Mouse (Mus musculus) liver, embryonic 15.5 days (tissue): ENCODE data around the gene Upk3bl. TPM values are rescaled to one million over a fixed set of nuclear protein-coding genes. Genes with fewer than 3 reads are reported as not detected.
A peak's percentile ranks its signal among the peaks of the same experiment; 100 is the strongest.
"Not testable (repeated sequence)": the region's sequence is repeated elsewhere in the genome, so short reads cannot be mapped to it uniquely, and the experiment has no call there.

Experiments
- ATAC-seq: fragments of 200-750 bp; cut with Nextera tagmentation; 2 replicates; pipeline ENCODE4 v1.8.0; 2017; ENCODE audit warnings: moderate number of reproducible peaks, mild to moderate bottlenecking, moderate library complexity; ENCODE audit not compliant: insufficient read depth
- H3K27ac ChIP-seq: fragments of 300-500 bp; sonication (generic); replicated peaks from 2 replicates; pipeline ENCODE4 v1.5.1; 2015; ENCODE audit warnings: mild to moderate bottlenecking, inconsistent platforms
- H3K27me3 ChIP-seq: fragments of 300-500 bp; sonication (generic); 2 replicates; pipeline ENCODE4 v1.6.1; 2015; ENCODE audit warnings: mild to moderate bottlenecking, inconsistent platforms
- H3K36me3 ChIP-seq: fragments of 300-500 bp; sonication (generic); replicated peaks from 2 replicates; pipeline ENCODE4 v1.6.1; 2015; ENCODE audit warnings: moderate library complexity, mild to moderate bottlenecking, inconsistent platforms
- H3K4me1 ChIP-seq: fragments of 300-500 bp; sonication (generic); replicated peaks from 2 replicates; pipeline ENCODE4 v1.6.1; 2015; ENCODE audit warnings: inconsistent platforms
- H3K4me2 ChIP-seq: fragments of 300-500 bp; sonication (generic); 2 replicates; pipeline ENCODE4 v1.6.1; 2015; ENCODE audit warnings: moderate library complexity, mild to moderate bottlenecking, inconsistent platforms
- H3K4me3 ChIP-seq: fragments of 300-500 bp; sonication (generic); replicated peaks from 2 replicates; pipeline ENCODE4 v1.5.1; 2015; ENCODE audit warnings: mild to moderate bottlenecking, inconsistent platforms
- H3K9ac ChIP-seq: fragments of 300-500 bp; sonication (generic); 2 replicates; pipeline ENCODE4 v1.6.1; 2015; ENCODE audit warnings: moderate library complexity, mild to moderate bottlenecking, inconsistent platforms
- H3K9me3 ChIP-seq: fragments of 300-500 bp; sonication (generic); replicated peaks from 2 replicates; pipeline ENCODE4 v1.6.1; 2016; ENCODE audit warnings: inconsistent platforms
- WGBS: fragments of 180-500 bp; shearing (Covaris S2); methylation state at CpG from one replicate; pipeline ENCODE4 v1.1.7; 2015; ENCODE audit warnings: mixed read lengths; ENCODE audit not compliant: insufficient replicate concordance; 5-methylcytosine and 5-hydroxymethylcytosine counted together
- polyA plus RNA-seq: library from polyadenylated mRNA; unstranded; fragments of >200 nt; fragmentation: Nextera tagmentation; extraction: Ambion mirVana; gene quantifications from 2 replicates; pipeline ENCODE4 v1.2.1, GENCODE M21; 2015

The Upk3bl gene
- polyA plus RNA-seq, 1 experiment from 2014 or later = 0.08 TPM

GRCm38 (mm10) chr5:136088821-136089575 is 34.7 kb downstream of the Upk3bl start:
- Histone ChIP-seq H3K4me3 (no peak overlapping the region), H3K36me3 (no peaks in the 10 kb centered on the region), H3K9me3 (no peaks in the 10 kb centered on the region), H3K27me3 (peaks cover 36% of the 10 kb centered on the region), H3K27ac (no peak overlapping the region), H3K4me1 (peaks cover 20% of the 10 kb centered on the region), H3K4me2 (no peak overlapping the region), H3K9ac (no peak overlapping the region)
- WGBS = 22% methylated on average over 14 of the region's 14 CpGs
- no peak for ATAC-seq

GRCm38 (mm10) chr5:136091927-136092326 is 37.6 kb downstream of the Upk3bl start:
- ATAC-seq = no peak
- no peak overlapping the region for H3K9ac ChIP-seq
- H3K27ac ChIP-seq = no peak overlapping the region
- no peaks in the 10 kb centered on the region for H3K9me3 ChIP-seq
- no peak overlapping the region for H3K4me3 ChIP-seq
- H3K4me1 ChIP-seq = peaks cover 7% of the 10 kb centered on the region
- H3K36me3 ChIP-seq = no peaks in the 10 kb centered on the region
- WGBS = 40% methylated on average over 5 of the region's 5 CpGs
- no peak overlapping the region for H3K4me2 ChIP-seq
- peaks cover 12% of the 10 kb centered on the region; the same call in 1 of the 2 replicates for H3K27me3 ChIP-seq

- Histone ChIP-seq H3K27me3 (0 out of 2 replicates have a peak, but pooled peaks cover 4% of the 10 kb centered on the region), H3K9ac (no peak overlapping the region), H3K4me2 (no peak overlapping the region), H3K4me3 (no peak overlapping the region), H3K36me3 (no peaks in the 10 kb centered on the region), H3K4me1 (no peaks in the 10 kb centered on the region), H3K27ac (no peak overlapping the region), H3K9me3 (no peaks in the 10 kb centered on the region)
- ATAC-seq = no peak
- WGBS = 25% methylated on average over 8 of the region's 8 CpGs
These were observed 40.1 kb downstream of the Upk3bl start for GRCm38 (mm10) chr5:136094249-136095010.

- no peaks in the 10 kb centered on the region for H3K9me3 ChIP-seq
- H3K27me3 ChIP-seq = 0 out of 2 replicates have a peak, but pooled peaks cover 4% of the 10 kb centered on the region
- no peak overlapping the region for H3K4me2 ChIP-seq
- H3K27ac ChIP-seq = no peak overlapping the region
- WGBS = 48% methylated on average over 7 of the region's 7 CpGs
- H3K4me3 ChIP-seq = no peak overlapping the region
- ATAC-seq = no peak
- no peaks in the 10 kb centered on the region for H3K4me1 ChIP-seq
- no peaks in the 10 kb centered on the region for H3K36me3 ChIP-seq
- no peak overlapping the region for H3K9ac ChIP-seq
These were observed 40.8 kb downstream of the Upk3bl start for GRCm38 (mm10) chr5:136095089-136095488.

DNA sequence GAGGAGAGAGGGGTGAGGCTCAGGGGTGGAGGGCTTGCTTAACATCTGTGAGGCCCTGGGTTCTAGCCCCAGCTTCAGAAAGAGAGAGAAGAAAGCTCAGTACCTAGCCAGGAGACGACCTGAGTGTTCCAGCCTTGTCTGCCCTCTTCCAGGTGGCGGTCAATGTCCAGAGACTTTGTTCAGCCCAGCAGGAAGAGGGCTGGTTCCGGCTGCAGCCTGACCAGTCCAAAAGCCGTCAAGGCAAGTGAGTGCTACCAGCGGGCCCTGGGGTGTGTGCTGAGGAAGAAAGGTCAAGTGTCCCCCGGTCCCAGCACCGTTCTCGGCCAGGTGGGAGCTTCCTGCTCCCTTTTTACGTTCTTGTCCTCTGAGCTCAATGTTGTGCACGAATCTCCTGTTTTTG is 44.2 kb downstream of the Upk3bl start:
- Histone ChIP-seq H3K27ac (no peak overlapping the region), H3K4me3 (no peak overlapping the region), H3K4me2 (no peak overlapping the region), H3K9ac (no peak overlapping the region), H3K4me1 (peaks cover 10% of the 10 kb centered on the region), H3K27me3 (peaks cover 5% of the 10 kb centered on the region; the same call in 1 of the 2 replicates), H3K36me3 (no peaks in the 10 kb centered on the region), H3K9me3 (no peaks in the 10 kb centered on the region)
- WGBS = 72% methylated on average over 10 of the region's 10 CpGs
- no peak for ATAC-seq

DNA sequence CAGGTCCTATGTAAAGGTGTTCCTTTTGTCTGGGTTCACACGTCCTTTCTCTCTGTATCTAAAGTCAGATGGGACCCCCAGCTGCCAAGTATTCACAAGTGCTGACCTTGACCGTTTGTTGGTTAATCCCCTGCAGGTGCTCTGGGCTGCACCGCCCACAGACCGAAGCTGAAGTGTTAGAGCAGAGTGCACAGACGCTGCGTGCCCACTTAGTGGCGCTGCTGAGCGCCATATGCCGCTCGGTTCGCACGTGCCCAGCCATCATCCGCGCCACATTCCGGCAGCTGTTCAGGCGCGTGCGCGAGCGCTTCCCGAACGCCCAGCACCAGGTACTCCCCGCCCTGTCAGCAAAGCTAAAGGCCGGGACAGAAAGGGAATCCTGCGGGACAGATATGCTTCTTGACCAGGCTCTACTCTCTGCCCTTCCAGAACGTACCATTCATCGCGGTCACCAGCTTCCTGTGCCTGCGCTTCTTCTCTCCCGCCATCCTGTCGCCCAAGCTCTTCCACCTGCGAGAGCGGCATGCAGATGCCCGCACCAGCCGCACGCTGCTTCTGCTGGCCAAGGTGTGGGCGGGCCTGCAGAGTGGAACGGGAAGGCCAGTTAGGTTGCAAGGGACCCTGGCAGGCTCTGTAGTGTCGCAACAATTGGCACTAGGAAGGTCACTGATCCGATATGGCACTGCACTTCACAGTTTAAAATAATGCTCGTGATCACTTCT is 48.0 kb downstream of the Upk3bl start:
- Histone ChIP-seq H3K4me3 (peak overlapping the region; percentile 38), H3K9me3 (0 out of 2 replicates have a peak, but pooled peaks cover 4% of the 10 kb centered on the region), H3K27ac (no peak overlapping the region), H3K27me3 (peaks cover 5% of the 10 kb centered on the region; the same call in 1 of the 2 replicates), H3K4me1 (peaks cover 10% of the 10 kb centered on the region), H3K9ac (peak overlapping the region; percentile 37; the same call in 1 of the 2 replicates), H3K36me3 (no peaks in the 10 kb centered on the region), H3K4me2 (peak overlapping the region; percentile 73)
- peak; percentile 60; the same call in 1 of the 2 replicates for ATAC-seq
- 5% methylated on average over 41 of the region's 41 CpGs for WGBS

- Histone ChIP-seq H3K4me1 (peaks cover 15% of the 10 kb centered on the region), H3K9me3 (0 out of 2 replicates have a peak, but pooled peaks cover 4% of the 10 kb centered on the region), H3K27ac (no peak overlapping the region), H3K9ac (no peak overlapping the region), H3K36me3 (no peaks in the 10 kb centered on the region), H3K4me3 (no peak overlapping the region), H3K4me2 (no peak overlapping the region), H3K27me3 (peaks cover 5% of the 10 kb centered on the region; the same call in 1 of the 2 replicates)
- 69% methylated on average over 5 of the region's 5 CpGs for WGBS
- no peak for ATAC-seq
These were observed 50.2 kb downstream of the Upk3bl start for GRCm38 (mm10) chr5:136104511-136104910.

DNA sequence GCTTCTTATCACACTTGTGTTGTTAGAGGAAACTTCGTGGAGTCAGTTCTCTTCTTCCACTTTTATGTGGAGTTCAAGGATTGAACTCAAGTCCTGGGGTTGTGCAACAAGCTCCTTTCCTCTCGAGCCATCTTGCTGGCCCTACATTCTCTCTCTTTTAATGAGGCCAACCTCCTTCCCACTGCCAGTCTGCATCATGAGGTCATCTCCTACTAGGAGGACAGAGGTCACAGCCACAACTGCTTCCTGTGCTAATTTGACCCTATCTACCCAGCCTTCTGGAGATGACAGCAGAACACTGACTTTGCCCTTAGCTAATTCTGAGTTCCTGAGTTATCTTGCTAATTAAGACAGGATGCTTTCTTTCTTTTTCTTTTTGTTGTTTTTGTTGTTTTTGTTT is 54.2 kb downstream of the Upk3bl start:
- Histone ChIP-seq H3K9ac (no peak overlapping the region), H3K4me3 (no peak overlapping the region), H3K4me1 (0 out of 2 replicates have a peak, but pooled peaks cover 5% of the 10 kb centered on the region), H3K27ac (no peak overlapping the region), H3K4me2 (no peak overlapping the region), H3K36me3 (no peaks in the 10 kb centered on the region), H3K9me3 (0 out of 2 replicates have a peak, but pooled peaks cover 4% of the 10 kb centered on the region), H3K27me3 (no peaks in the 10 kb centered on the region)
- WGBS = 23% methylated on average over 2 of the region's 2 CpGs
- ATAC-seq = no peak

DNA sequence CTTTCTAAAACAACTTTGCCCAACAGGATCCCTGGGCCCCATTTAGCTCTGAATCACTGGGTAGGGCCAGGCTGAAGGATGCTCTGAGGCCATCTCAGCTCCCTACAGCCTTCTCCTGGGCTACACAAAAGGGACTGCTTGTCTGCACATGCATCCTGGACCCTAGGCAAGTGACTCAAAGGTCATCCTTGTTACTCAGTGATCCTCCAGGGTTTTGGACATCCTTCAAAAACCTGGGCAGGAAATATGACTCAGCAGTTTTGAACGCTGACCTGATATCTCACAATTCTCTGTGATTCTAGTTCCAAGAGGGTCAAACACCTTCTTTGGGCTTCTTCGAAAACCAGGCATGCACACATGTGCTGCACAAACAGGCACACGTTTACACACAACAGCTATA is 54.8 kb downstream of the Upk3bl start:
- no peak overlapping the region for H3K9ac ChIP-seq
- no peaks in the 10 kb centered on the region for H3K27me3 ChIP-seq
- no peak overlapping the region for H3K4me2 ChIP-seq
- H3K4me3 ChIP-seq = no peak overlapping the region
- ATAC-seq = no peak
- 0 out of 2 replicates have a peak, but pooled peaks cover 5% of the 10 kb centered on the region for H3K4me1 ChIP-seq
- 0 out of 2 replicates have a peak, but pooled peaks cover 4% of the 10 kb centered on the region for H3K9me3 ChIP-seq
- 44% methylated on average over 3 of the region's 3 CpGs for WGBS
- H3K36me3 ChIP-seq = no peaks in the 10 kb centered on the region
- no peak overlapping the region for H3K27ac ChIP-seq

GRCm38 (mm10) chr5:136113546-136113945 is 59.3 kb downstream of the Upk3bl start:
- H3K9me3 ChIP-seq, H3K4me3 ChIP-seq, H3K36me3 ChIP-seq, H3K4me2 ChIP-seq, ATAC-seq, H3K9ac ChIP-seq, H3K27me3 ChIP-seq, H3K27ac ChIP-seq: not testable (repeated sequence)
- 41% methylated on average over 4 of the region's 4 CpGs for WGBS
- peaks cover 32% of the 10 kb centered on the region for H3K4me1 ChIP-seq
